Mouse (Mus musculus) embryonic facial prominence, embryonic 14.5 days (tissue): ENCODE results near the gene Car7. TPM values are rescaled to one million over a fixed set of nuclear protein-coding genes. Genes with fewer than 3 reads are reported as not detected.

Experiments
- ATAC-seq: fragments of 200-750 bp; cut with Nextera tagmentation; 2 replicates; pipeline ENCODE4 v1.8.0; 2017; ENCODE audit warnings: low read depth, moderate number of reproducible peaks, moderate TSS enrichment
- DNase-seq: peaks from one replicate; pipeline ENCODE4 v3.0.0-alpha.2; 2015; ENCODE audit warnings: low spot score
- H3K27ac ChIP-seq: fragments of 300-500 bp; sonication (generic); replicated peaks from 2 replicates; pipeline ENCODE4 v1.5.1; 2014; ENCODE audit warnings: low read depth, mild to moderate bottlenecking, low read length, moderate library complexity
- H3K27me3 ChIP-seq: fragments of 300-500 bp; sonication (generic); replicated peaks from 2 replicates; pipeline ENCODE4 v1.6.1; 2014; ENCODE audit warnings: low read length; ENCODE audit not compliant: control insufficient read depth, insufficient read depth
- H3K36me3 ChIP-seq: fragments of 300-500 bp; sonication (generic); 2 replicates; pipeline ENCODE4 v1.6.1; 2014; ENCODE audit warnings: low read length, mixed read lengths; ENCODE audit not compliant: control insufficient read depth, insufficient read depth
- H3K4me1 ChIP-seq: fragments of 300-500 bp; sonication (generic); 2 replicates; pipeline ENCODE4 v1.6.1; 2014; ENCODE audit warnings: antibody characterized with exemption, low read length; ENCODE audit not compliant: control insufficient read depth, insufficient read depth
- H3K4me2 ChIP-seq: fragments of 300-500 bp; sonication (generic); 2 replicates; pipeline ENCODE4 v1.6.1; 2014; ENCODE audit warnings: low read depth, mild to moderate bottlenecking, low read length, moderate library complexity, mixed read lengths
- H3K4me3 ChIP-seq: fragments of 300-500 bp; sonication (generic); 2 replicates; pipeline ENCODE4 v1.5.1; 2014; ENCODE audit warnings: low read depth, mild to moderate bottlenecking, low read length
- H3K9ac ChIP-seq: fragments of 300-500 bp; sonication (generic); 2 replicates; pipeline ENCODE4 v1.6.1; 2014; ENCODE audit warnings: low read depth, mild to moderate bottlenecking, low read length, moderate library complexity, mixed read lengths
- H3K9me3 ChIP-seq: fragments of 300-500 bp; sonication (generic); 2 replicates; pipeline ENCODE4 v1.6.1; 2016; ENCODE audit warnings: low read length; ENCODE audit not compliant: control insufficient read depth
- WGBS: fragments of 180-500 bp; shearing (Covaris S2); extraction: QIAGEN DNeasy Blood & Tissue Kit; methylation state at CpG from one replicate; pipeline ENCODE4 v1.1.7; 2014; 5-methylcytosine and 5-hydroxymethylcytosine counted together
- polyA plus RNA-seq: library from polyadenylated mRNA; unstranded; fragments of >200 nt; fragmentation: Nextera tagmentation; extraction: Ambion mirVana; gene quantifications from 2 replicates; pipeline ENCODE4 v1.2.1, GENCODE M21; 2014

The Car7 gene
- polyA plus RNA-seq, 1 experiment from 2014 or later = 1.6 TPM

- no peak for ATAC-seq
- H3K4me2 ChIP-seq = no peak overlapping the region
These were observed 20.7 kb downstream of the Car7 start for GRCm38 (mm10) chr8:104555191-104555590.

GRCm38 (mm10) chr8:104557226-104557625 lies 22.7 kb downstream of the Car7 start:
- no peaks in the 10 kb centered on the region for H3K27me3 ChIP-seq
- H3K27ac ChIP-seq = no peak overlapping the region
- H3K4me2 ChIP-seq = no peak overlapping the region
- ATAC-seq (no peak), DNase-seq (no peak)
- 76% methylated on average over 7 of the region's 7 CpGs for WGBS
- no peaks in the 10 kb centered on the region for H3K4me1 ChIP-seq
- no peak overlapping the region for H3K9ac ChIP-seq
- no peak overlapping the region for H3K4me3 ChIP-seq
- no peaks in the 10 kb centered on the region for H3K36me3 ChIP-seq
- no peaks in the 10 kb centered on the region for H3K9me3 ChIP-seq

More at GRCm38 (mm10) chr8:104555191-104555590, 20.7 kb downstream of the Car7 start:
- H3K4me3 ChIP-seq = no peak overlapping the region
- no peaks in the 10 kb centered on the region for H3K36me3 ChIP-seq
- H3K4me1 ChIP-seq = no peaks in the 10 kb centered on the region
- H3K27me3 ChIP-seq = no peaks in the 10 kb centered on the region
- WGBS = 89% methylated on average over 4 of the region's 4 CpGs
- DNase-seq = no peak
- no peaks in the 10 kb centered on the region for H3K9me3 ChIP-seq
- no peak overlapping the region for H3K9ac ChIP-seq
- no peak overlapping the region for H3K27ac ChIP-seq

GRCm38 (mm10) chr8:104560731-104561130 lies 26.2 kb downstream of the Car7 start:
- H3K27me3 ChIP-seq = no peaks in the 10 kb centered on the region
- H3K36me3 ChIP-seq = no peaks in the 10 kb centered on the region
- DNase-seq (no peak), ATAC-seq (no peak)
- H3K9me3 ChIP-seq = no peaks in the 10 kb centered on the region
- no peak overlapping the region for H3K4me2 ChIP-seq
- no peak overlapping the region for H3K4me3 ChIP-seq
- no peak overlapping the region for H3K27ac ChIP-seq
- no peak overlapping the region for H3K9ac ChIP-seq
- H3K4me1 ChIP-seq = no peaks in the 10 kb centered on the region

GRCm38 (mm10) chr8:104564633-104565456 lies 30.4 kb downstream of the Car7 start:
- Histone ChIP-seq H3K4me1 (no peaks in the 10 kb centered on the region), H3K27me3 (no peaks in the 10 kb centered on the region), H3K4me2 (peak overlapping the region; percentile 32; the same call in 1 of the 2 replicates), H3K36me3 (no peaks in the 10 kb centered on the region), H3K9ac (no peak overlapping the region), H3K9me3 (no peaks in the 10 kb centered on the region), H3K27ac (no peak overlapping the region), H3K4me3 (no peak overlapping the region)
- peak; percentile 92 for ATAC-seq
- WGBS = 22% methylated on average over 15 of the region's 22 CpGs
- DNase-seq = peak; percentile 91

GRCm38 (mm10) chr8:104565457-104565798 lies 30.9 kb downstream of the Car7 start:
- 0 out of 2 replicates have a peak, but pooled peaks have one; percentile 6 for ATAC-seq
- no peaks in the 10 kb centered on the region for H3K27me3 ChIP-seq
- no peak overlapping the region for H3K4me3 ChIP-seq
- H3K9ac ChIP-seq = no peak overlapping the region
- H3K36me3 ChIP-seq = no peaks in the 10 kb centered on the region
- H3K4me1 ChIP-seq = no peaks in the 10 kb centered on the region
- H3K27ac ChIP-seq = no peak overlapping the region
- H3K9me3 ChIP-seq = no peaks in the 10 kb centered on the region
- DNase-seq = no peak
- H3K4me2 ChIP-seq = no peak overlapping the region
- WGBS = 92% methylated on average over 5 of the region's 5 CpGs

- Histone ChIP-seq H3K36me3 (no peaks in the 10 kb centered on the region), H3K9ac (no peak overlapping the region), H3K9me3 (no peaks in the 10 kb centered on the region), H3K4me2 (no peak overlapping the region), H3K4me1 (no peaks in the 10 kb centered on the region), H3K4me3 (no peak overlapping the region), H3K27me3 (no peaks in the 10 kb centered on the region), H3K27ac (no peak overlapping the region)
- peak; percentile 37 for DNase-seq
- 46% methylated on average over 1 of the region's 1 CpGs for WGBS
- no peak for ATAC-seq
These were observed 35.1 kb downstream of the Car7 start for GRCm38 (mm10) chr8:104569559-104569958.

GRCm38 (mm10) chr8:104570436-104571343 lies 36.2 kb downstream of the Car7 start:
- peak overlapping the region; percentile 43 for H3K9ac ChIP-seq
- H3K27me3 ChIP-seq = no peaks in the 10 kb centered on the region

GRCm38 (mm10) chr8:104576820-104577219 lies 42.3 kb downstream of the Car7 start:
- Histone ChIP-seq H3K4me3 (no peak overlapping the region), H3K4me1 (no peaks in the 10 kb centered on the region), H3K36me3 (no peaks in the 10 kb centered on the region), H3K27me3 (no peaks in the 10 kb centered on the region), H3K4me2 (no peak overlapping the region), H3K9me3 (no peaks in the 10 kb centered on the region), H3K27ac (no peak overlapping the region), H3K9ac (no peak overlapping the region)
- no peak for ATAC-seq
- no peak for DNase-seq
- 88% methylated on average over 3 of the region's 3 CpGs for WGBS

More at GRCm38 (mm10) chr8:104570436-104571343, 36.2 kb downstream of the Car7 start:
- no peak overlapping the region for H3K27ac ChIP-seq
- WGBS = 6% methylated on average over 25 of the region's 26 CpGs
- ATAC-seq = peak; percentile 86
- no peaks in the 10 kb centered on the region for H3K36me3 ChIP-seq
- H3K9me3 ChIP-seq = no peaks in the 10 kb centered on the region
- no peaks in the 10 kb centered on the region for H3K4me1 ChIP-seq
- DNase-seq = peak; percentile 90
- peak overlapping the region; percentile 37 for H3K4me3 ChIP-seq
- peak overlapping the region; percentile 61 for H3K4me2 ChIP-seq
